Mouse (Mus musculus): Measurements from ENCODE around the gene Dicer1.

- no peak for TF ChIP-seq POLR2A (IDR thresholded peaks at IDR 0.05; ENCODE audit: low read depth, low read length)
- TF ChIP-seq CTCF (IDR thresholded peaks at IDR 0.05; ENCODE audit: extremely low read depth, insufficient read depth, insufficient read length, insufficient replicate concordance) = no peak
Observed at GRCm38 (mm10) chr12:104676535-104677370, 75.0 kb downstream of the Dicer1 start.
